Mouse (Mus musculus): ENCODE results near the gene Arhgdib. TPM values are rescaled to one million over a fixed set of nuclear protein-coding genes. Genes with fewer than 3 reads are reported as not detected.

Gene Arhgdib
- polyA plus RNA-seq, 1 experiment = 5.8 TPM

DNA sequence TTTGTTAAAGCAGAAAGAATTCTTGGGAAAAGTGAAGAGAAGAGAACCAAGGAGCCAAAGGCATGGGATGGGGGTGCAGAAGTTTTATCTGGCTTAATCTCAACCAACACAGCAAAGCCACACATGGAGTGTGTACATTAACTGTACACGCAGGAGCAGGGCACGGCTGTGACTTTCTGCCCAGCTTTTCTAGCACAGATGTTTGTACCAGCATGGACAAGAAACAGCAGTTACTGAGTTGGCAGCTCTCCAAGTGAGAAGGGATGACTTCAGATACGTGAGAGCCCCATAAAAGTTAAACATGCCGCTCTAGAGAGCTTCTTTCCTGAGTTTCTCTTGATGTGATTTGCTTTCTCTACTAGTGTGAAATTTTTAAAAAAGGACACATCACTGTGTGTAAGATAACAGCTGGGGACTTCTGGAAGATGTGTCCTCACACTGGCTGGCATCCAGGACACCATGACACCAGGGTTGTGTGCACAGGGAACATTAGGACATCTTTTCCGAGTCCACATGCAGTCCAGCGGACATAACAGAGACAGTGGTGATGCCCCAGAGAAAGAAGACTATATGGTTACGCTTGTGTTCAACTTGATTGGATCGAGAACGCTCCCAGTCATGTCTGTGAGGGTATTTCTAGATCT, 31.3 kb downstream of the Arhgdib start:
- no peak overlapping the region for H3K4me3 ChIP-seq (ENCODE audit: control insufficient read depth, low read depth, low read length)
- H3K27ac ChIP-seq (ENCODE audit: control insufficient read depth, insufficient read depth, low read depth, low read length) = no peak overlapping the region
- no peaks in the 10 kb centered on the region for H3K36me3 ChIP-seq (ENCODE audit: control insufficient read depth, insufficient read depth, low read length)
- TF ChIP-seq CTCF (IDR thresholded peaks at IDR 0.05; ENCODE audit: control insufficient read depth, insufficient read depth, insufficient replicate concordance, low read depth, low read length) (no peak), POLR2A (IDR thresholded peaks at IDR 0.05; ENCODE audit: control insufficient read depth, low read depth, low read length) (no peak)
- H3K27me3 ChIP-seq (ENCODE audit: control insufficient read depth, insufficient read depth, low read length) = no peaks in the 10 kb centered on the region
- peaks cover 10% of the 10 kb centered on the region for H3K4me1 ChIP-seq (ENCODE audit: control insufficient read depth, insufficient read depth, low read length)

- H3K4me1 ChIP-seq (ENCODE audit: control insufficient read depth, insufficient read depth, low read length) = peaks cover 7% of the 10 kb centered on the region
- no peak overlapping the region for H3K27ac ChIP-seq (ENCODE audit: control insufficient read depth, insufficient read depth, low read depth, low read length)
These were observed 34.8 kb downstream of the Arhgdib start for GRCm38 (mm10) chr6:136906937-136907293.

GRCm38 (mm10) chr6:136906283-136906936, 35.3 kb downstream of the Arhgdib start:
- TF ChIP-seq POLR2A (IDR thresholded peaks at IDR 0.05; ENCODE audit: control insufficient read depth, low read depth, low read length) (no peak), CTCF (IDR thresholded peaks at IDR 0.05; ENCODE audit: control insufficient read depth, insufficient read depth, insufficient replicate concordance, low read depth, low read length) (no peak)
- no peak overlapping the region for H3K4me3 ChIP-seq (ENCODE audit: control insufficient read depth, low read depth, low read length)
- no peaks in the 10 kb centered on the region for H3K36me3 ChIP-seq (ENCODE audit: control insufficient read depth, insufficient read depth, low read length)
- peak overlapping the region; percentile 27; the same call in 1 of the 2 replicates for H3K27ac ChIP-seq (ENCODE audit: control insufficient read depth, insufficient read depth, low read depth, low read length)
- H3K4me1 ChIP-seq (ENCODE audit: control insufficient read depth, insufficient read depth, low read length) = peaks cover 7% of the 10 kb centered on the region
- H3K27me3 ChIP-seq (ENCODE audit: control insufficient read depth, insufficient read depth, low read length) = no peaks in the 10 kb centered on the region

More at GRCm38 (mm10) chr6:136906937-136907293, 34.8 kb downstream of the Arhgdib start:
- H3K27me3 ChIP-seq (ENCODE audit: control insufficient read depth, insufficient read depth, low read length) = no peaks in the 10 kb centered on the region
- no peak overlapping the region for H3K4me3 ChIP-seq (ENCODE audit: control insufficient read depth, low read depth, low read length)
- no peak for TF ChIP-seq POLR2A (IDR thresholded peaks at IDR 0.05; ENCODE audit: control insufficient read depth, low read depth, low read length)
- TF ChIP-seq CTCF (IDR thresholded peaks at IDR 0.05; ENCODE audit: control insufficient read depth, insufficient read depth, insufficient replicate concordance, low read depth, low read length) = no peak
- H3K36me3 ChIP-seq (ENCODE audit: control insufficient read depth, insufficient read depth, low read length) = no peaks in the 10 kb centered on the region

GRCm38 (mm10) chr6:136903885-136904470, 37.7 kb downstream of the Arhgdib start:
- H3K4me3 ChIP-seq (ENCODE audit: control insufficient read depth, low read depth, low read length) = no peak overlapping the region
- TF ChIP-seq POLR2A (IDR thresholded peaks at IDR 0.05; ENCODE audit: control insufficient read depth, low read depth, low read length) (no peak), CTCF (IDR thresholded peaks at IDR 0.05; ENCODE audit: control insufficient read depth, insufficient read depth, insufficient replicate concordance, low read depth, low read length) (no peak)
- no peaks in the 10 kb centered on the region for H3K27me3 ChIP-seq (ENCODE audit: control insufficient read depth, insufficient read depth, low read length)
- peaks cover 5% of the 10 kb centered on the region; the same call in 1 of the 2 replicates for H3K4me1 ChIP-seq (ENCODE audit: control insufficient read depth, insufficient read depth, low read length)
- no peaks in the 10 kb centered on the region for H3K36me3 ChIP-seq (ENCODE audit: control insufficient read depth, insufficient read depth, low read length)
- H3K27ac ChIP-seq (ENCODE audit: control insufficient read depth, insufficient read depth, low read depth, low read length) = no peak overlapping the region

DNA sequence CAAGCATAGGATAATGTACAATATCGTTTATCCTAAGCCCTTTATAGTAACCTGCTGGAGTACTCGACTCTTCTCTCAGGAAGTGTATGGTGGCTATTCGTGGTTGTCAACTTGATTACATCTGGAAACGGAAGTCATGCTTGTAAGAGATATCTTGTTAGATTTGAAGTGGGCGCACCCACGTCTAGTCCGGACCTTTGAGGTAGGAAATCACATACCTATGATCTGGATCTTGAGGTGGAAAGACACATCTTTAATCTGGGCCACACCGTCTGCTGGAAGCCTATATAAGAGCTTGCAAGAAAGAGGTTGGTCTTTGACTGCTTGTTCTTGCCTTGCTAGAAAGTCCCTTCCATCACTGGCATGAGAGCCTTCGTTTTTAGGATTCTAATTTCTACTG, 39.2 kb downstream of the Arhgdib start:
- H3K4me1 ChIP-seq (ENCODE audit: control insufficient read depth, insufficient read depth, low read length) = peaks cover 5% of the 10 kb centered on the region; the same call in 1 of the 2 replicates
- H3K27me3 ChIP-seq (ENCODE audit: control insufficient read depth, insufficient read depth, low read length) = no peaks in the 10 kb centered on the region
- no peak overlapping the region for H3K4me3 ChIP-seq (ENCODE audit: control insufficient read depth, low read depth, low read length)
- no peak overlapping the region for H3K27ac ChIP-seq (ENCODE audit: control insufficient read depth, insufficient read depth, low read depth, low read length)
- H3K36me3 ChIP-seq (ENCODE audit: control insufficient read depth, insufficient read depth, low read length) = no peaks in the 10 kb centered on the region
- TF ChIP-seq CTCF (IDR thresholded peaks at IDR 0.05; ENCODE audit: control insufficient read depth, insufficient read depth, insufficient replicate concordance, low read depth, low read length) (no peak), POLR2A (IDR thresholded peaks at IDR 0.05; ENCODE audit: control insufficient read depth, low read depth, low read length) (no peak)

DNA sequence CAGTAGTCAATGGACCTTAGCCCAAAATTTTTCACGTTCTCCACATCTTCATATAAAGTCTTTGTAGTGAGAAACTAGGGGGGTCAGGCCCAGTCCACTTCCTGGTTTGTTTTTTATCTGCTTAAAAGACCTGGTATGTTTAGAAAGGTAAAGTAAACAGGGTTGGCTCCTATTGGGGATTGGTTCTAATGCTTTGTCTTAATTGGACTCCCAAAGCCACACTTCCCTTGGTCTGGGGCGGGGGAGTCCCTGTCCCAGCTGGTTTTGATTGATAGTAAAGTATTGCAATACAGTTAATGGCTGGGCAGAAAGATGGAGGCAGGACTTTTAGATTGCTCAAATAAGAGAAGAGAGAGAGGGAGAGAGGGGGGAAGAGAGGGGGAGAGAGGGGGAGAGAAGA, 40.7 kb downstream of the Arhgdib start:
- TF ChIP-seq CTCF (IDR thresholded peaks at IDR 0.05; ENCODE audit: control insufficient read depth, insufficient read depth, insufficient replicate concordance, low read depth, low read length) (no peak), POLR2A (IDR thresholded peaks at IDR 0.05; ENCODE audit: control insufficient read depth, low read depth, low read length) (no peak)
- Histone ChIP-seq H3K27me3 (ENCODE audit: control insufficient read depth, insufficient read depth, low read length) (no peaks in the 10 kb centered on the region), H3K4me3 (ENCODE audit: control insufficient read depth, low read depth, low read length) (no peak overlapping the region), H3K4me1 (ENCODE audit: control insufficient read depth, insufficient read depth, low read length) (no peaks in the 10 kb centered on the region; the same call in 1 of the 2 replicates), H3K36me3 (ENCODE audit: control insufficient read depth, insufficient read depth, low read length) (no peaks in the 10 kb centered on the region), H3K27ac (ENCODE audit: control insufficient read depth, insufficient read depth, low read depth, low read length) (no peak overlapping the region)

DNA sequence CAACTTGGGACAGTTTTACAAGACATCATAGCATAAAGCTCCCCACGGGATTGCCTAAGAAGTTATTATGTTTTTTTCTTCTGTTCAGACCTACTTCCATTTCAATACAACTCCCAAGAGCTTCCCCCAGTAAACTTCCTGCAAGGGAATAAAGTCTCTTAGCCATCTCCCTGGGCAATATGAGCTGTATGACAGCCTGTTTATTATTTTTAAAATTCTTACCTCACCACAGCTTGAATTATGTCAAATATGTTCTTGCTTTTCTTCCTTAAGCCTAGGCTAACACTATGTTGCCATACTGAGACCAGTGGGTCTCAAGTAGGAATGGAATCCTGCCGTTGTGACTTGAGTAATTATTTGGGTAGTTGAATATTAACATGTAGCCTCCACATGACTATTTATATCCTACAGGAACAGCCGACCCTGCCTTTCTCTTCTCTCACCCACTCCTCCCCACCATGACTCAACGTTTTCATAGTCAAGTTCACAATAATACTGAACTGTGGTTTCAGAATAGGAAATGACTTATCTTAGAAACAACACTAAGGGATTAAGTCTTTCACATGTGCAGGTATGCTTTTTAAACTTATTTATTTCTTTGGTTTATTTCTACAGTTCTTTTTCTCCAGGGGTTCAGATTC, 41.2 kb downstream of the Arhgdib start:
- Histone ChIP-seq H3K27ac (ENCODE audit: control insufficient read depth, insufficient read depth, low read depth, low read length) (no peak overlapping the region), H3K27me3 (ENCODE audit: control insufficient read depth, insufficient read depth, low read length) (no peaks in the 10 kb centered on the region), H3K36me3 (ENCODE audit: control insufficient read depth, insufficient read depth, low read length) (no peaks in the 10 kb centered on the region), H3K4me1 (ENCODE audit: control insufficient read depth, insufficient read depth, low read length) (no peaks in the 10 kb centered on the region; the same call in 1 of the 2 replicates), H3K4me3 (ENCODE audit: control insufficient read depth, low read depth, low read length) (no peak overlapping the region)
- TF ChIP-seq POLR2A (IDR thresholded peaks at IDR 0.05; ENCODE audit: control insufficient read depth, low read depth, low read length) (no peak), CTCF (IDR thresholded peaks at IDR 0.05; ENCODE audit: control insufficient read depth, insufficient read depth, insufficient replicate concordance, low read depth, low read length) (no peak)
